Mouse (Mus musculus) CD8-positive naive resting alpha-beta T cell, adult 2 months (primary cell): ENCODE measurements around the gene Rapgef4.

Experiments used
- DNase-seq, 2 experiments: peaks; one replicate each; pipeline ENCODE4 v3.0.0; 2022; ENCODE audit warnings: low read depth in 2 of 2, low spot score in 2 of 2

The Rapgef4 gene

GRCm38 (mm10) chr2:72305738-72306137 lies 324.7 kb downstream of the Rapgef4 start:
- DNase-seq, result no peak
